Mouse (Mus musculus): Measurements from ENCODE around the gene Mon1b. TPM values are rescaled to one million over a fixed set of nuclear protein-coding genes. Genes with fewer than 3 reads are reported as not detected.

Mon1b gene
- 16.5 TPM for polyA plus RNA-seq (2015; fragmentation: Illumina TruSeq; extraction: RNeasy Lipid Tissue Mini Kit (QIAGEN cat#74804); ENCODE audit: low read depth, low replicate concordance)

DNA sequence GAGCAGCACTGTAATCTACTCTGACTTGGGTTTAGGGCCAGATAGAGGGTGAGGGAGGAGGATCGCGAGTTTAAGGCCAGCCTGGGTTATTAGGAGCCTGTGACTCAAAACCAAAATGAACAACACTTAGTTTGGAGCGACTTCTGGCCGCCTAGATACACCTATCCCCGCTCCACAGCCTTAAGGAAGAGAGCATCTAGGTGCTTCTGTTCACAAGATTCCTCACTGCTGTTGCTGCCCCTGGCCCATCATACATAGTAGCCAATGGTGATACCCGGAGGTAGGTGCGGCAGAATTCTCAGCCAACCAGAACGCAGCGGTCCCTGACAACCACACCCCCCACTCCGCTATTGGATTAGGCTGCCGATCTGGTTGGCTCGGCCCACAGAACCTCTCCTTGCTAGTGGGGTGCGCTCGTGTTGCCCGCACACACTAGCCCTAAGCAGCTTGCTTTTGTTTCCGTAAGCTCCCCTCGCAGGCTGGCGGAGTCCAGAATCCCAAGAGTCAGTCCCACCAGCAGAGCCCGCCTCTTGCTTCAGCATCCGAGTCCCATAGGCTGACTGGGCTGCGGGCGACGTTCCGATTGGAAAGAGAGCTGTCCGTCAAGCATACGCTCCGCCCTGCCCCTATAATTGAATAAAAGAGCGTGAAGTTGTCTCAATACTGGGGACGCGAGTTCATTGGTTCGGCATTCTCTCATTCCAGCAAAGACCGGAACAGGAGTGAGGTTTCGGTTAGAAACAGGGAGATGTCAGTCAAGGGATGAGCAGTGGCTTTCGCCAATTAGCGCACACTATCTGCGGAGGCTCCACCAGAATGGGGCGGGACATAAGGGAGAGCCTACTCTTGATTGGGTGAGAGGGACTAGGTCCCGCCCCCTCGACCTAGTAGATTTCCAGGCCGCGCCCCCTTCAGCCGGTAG lies at the start of gene Mon1b:
Gene Mon1b, plus strand, starts transcription at position 918 of the 922 bp plus-strand sequence.

GRCm38 (mm10) chr8:113642926-113643325 lies 7.5 kb downstream of the Mon1b start, which contains the start of gene Syce1l:
Gene Syce1l (plus strand): TSS chr8:113643213.

Other genes starting within 250 kb of the Mon1b start
- not detected for gene Syce1l, start 7.6 kb downstream of the Mon1b start, polyA plus RNA-seq (2015; fragmentation: Illumina TruSeq; extraction: RNeasy Lipid Tissue Mini Kit (QIAGEN cat#74804); ENCODE audit: low read depth, low replicate concordance)
- gene Adamts18, start 213.2 kb downstream of the Mon1b start, polyA plus RNA-seq (2015; fragmentation: Illumina TruSeq; extraction: RNeasy Lipid Tissue Mini Kit (QIAGEN cat#74804); ENCODE audit: low read depth, low replicate concordance) = 1.2 TPM